Mouse (Mus musculus) forebrain, embryonic 10.5 days (tissue): ENCODE measurements around the gene Trh. TPM values are rescaled to one million over a fixed set of nuclear protein-coding genes. Genes with fewer than 3 reads are reported as not detected.
A peak's percentile ranks its signal among the peaks of the same experiment; 100 is the strongest.

Experiments
- DNase-seq: peaks from one replicate; pipeline ENCODE4 v3.0.0-alpha.2; 2017; ENCODE audit warnings: low spot score; ENCODE audit errors: extremely low spot score
- H3K27ac ChIP-seq: fragments of 300-500 bp; sonication (generic); 2 replicates; pipeline ENCODE4 v1.5.1; 2016; ENCODE audit warnings: mild to moderate bottlenecking
- H3K27me3 ChIP-seq: fragments of 300-500 bp; sonication (generic); 2 replicates; pipeline ENCODE4 v1.6.1; 2016; ENCODE audit warnings: mild to moderate bottlenecking; ENCODE audit not compliant: poor library complexity, severe bottlenecking
- H3K36me3 ChIP-seq: fragments of 300-500 bp; sonication (generic); replicated peaks from 2 replicates; pipeline ENCODE4 v1.6.1; 2016; ENCODE audit warnings: mild to moderate bottlenecking, moderate library complexity
- H3K4me1 ChIP-seq: fragments of 300-500 bp; sonication (generic); 2 replicates; pipeline ENCODE4 v1.6.1; 2016
- H3K4me3 ChIP-seq: fragments of 300-500 bp; sonication (generic); 2 replicates; pipeline ENCODE4 v1.5.1; 2016; ENCODE audit warnings: mild to moderate bottlenecking, moderate library complexity
- H3K9me3 ChIP-seq: fragments of 300-500 bp; sonication (generic); 2 replicates; pipeline ENCODE4 v1.6.1; 2016; ENCODE audit warnings: mild to moderate bottlenecking, moderate library complexity
- WGBS: fragments of 180-500 bp; shearing (Covaris S2); methylation state at CpG from one replicate; pipeline ENCODE4 v1.1.7; 2016; 5-methylcytosine and 5-hydroxymethylcytosine counted together
- polyA plus RNA-seq: library from polyadenylated mRNA; unstranded; fragments of >200 nt; fragmentation: Nextera tagmentation; extraction: Ambion mirVana; gene quantifications from 2 replicates; pipeline ENCODE4 v1.2.1, GENCODE M21; 2016

The Trh gene
- polyA plus RNA-seq, 1 experiment from 2014 or later, result 1.2 TPM

- H3K27ac ChIP-seq, result peak overlapping the region; percentile 91
- 1% methylated on average over 48 of the region's 48 CpGs for WGBS
- no peaks in the 10 kb centered on the region for H3K9me3 ChIP-seq
- peaks cover 22% of the 10 kb centered on the region for H3K36me3 ChIP-seq
- no peaks in the 10 kb centered on the region for H3K27me3 ChIP-seq
- peaks cover 18% of the 10 kb centered on the region for H3K4me1 ChIP-seq
- peak overlapping the region; percentile 98 for H3K4me3 ChIP-seq
- no peak for DNase-seq
These were observed 30.2 kb downstream of the Trh start for GRCm38 (mm10) chr6:92214055-92214772.

- WGBS, result 97% methylated on average over 8 of the region's 8 CpGs
- H3K9me3 ChIP-seq, result no peaks in the 10 kb centered on the region
- H3K27ac ChIP-seq, result no peak overlapping the region
- no peak overlapping the region for H3K4me3 ChIP-seq
- H3K36me3 ChIP-seq, result peaks cover 86% of the 10 kb centered on the region
- DNase-seq, result no peak
- no peaks in the 10 kb centered on the region for H3K27me3 ChIP-seq
- H3K4me1 ChIP-seq, result no peaks in the 10 kb centered on the region
These were observed 45.0 kb downstream of the Trh start for GRCm38 (mm10) chr6:92199414-92199813.

Other genes with a start within 250 kb of the Trh start
- 17.3 and 19.6 TPM in 2 replicates for gene Nr2c2, start 153.3 kb downstream of the Trh start, polyA plus RNA-seq
- gene Mrps25, start 60.6 kb downstream of the Trh start, polyA plus RNA-seq, result 100 and 103 TPM in 2 replicates
- gene Rbsn, start 29.7 kb downstream of the Trh start, polyA plus RNA-seq, result 27.2 and 29.6 TPM in 2 replicates